Mouse (Mus musculus) midbrain, embryonic 11.5 days (tissue): ENCODE measurements around the gene Gm45785. TPM values are rescaled to one million over a fixed set of nuclear protein-coding genes. Genes with fewer than 3 reads are reported as not detected.
A peak's percentile ranks its signal among the peaks of the same experiment; 100 is the strongest.

Experiments used
- ATAC-seq: fragments of 200-750 bp; cut with Nextera tagmentation; 2 replicates; pipeline ENCODE4 v1.8.0; 2017; ENCODE audit warnings: moderate TSS enrichment, moderate library complexity; ENCODE audit not compliant: low FRiP score
- DNase-seq: peaks from one replicate; pipeline ENCODE4 v3.0.0; 2015; ENCODE audit warnings: low spot score; ENCODE audit errors: missing footprints
- H3K27ac ChIP-seq: fragments of 300-500 bp; sonication (generic); 2 replicates; pipeline ENCODE4 v1.5.1; 2014; ENCODE audit warnings: low read depth, low read length
- H3K27me3 ChIP-seq: fragments of 300-500 bp; sonication (generic); 2 replicates; pipeline ENCODE4 v1.6.1; 2014; ENCODE audit warnings: mild to moderate bottlenecking, low read length, moderate library complexity, mixed read lengths; ENCODE audit not compliant: control insufficient read depth, insufficient read depth
- H3K36me3 ChIP-seq: fragments of 300-500 bp; sonication (generic); 2 replicates; pipeline ENCODE4 v1.6.1; 2014; ENCODE audit warnings: mild to moderate bottlenecking, low read length, moderate library complexity, mixed read lengths; ENCODE audit not compliant: control insufficient read depth, insufficient read depth
- H3K4me1 ChIP-seq: fragments of 300-500 bp; sonication (generic); 2 replicates; pipeline ENCODE4 v1.6.1; 2014; ENCODE audit warnings: low read length; ENCODE audit not compliant: control insufficient read depth, insufficient read depth
- H3K4me2 ChIP-seq: fragments of 300-500 bp; sonication (generic); 2 replicates; pipeline ENCODE4 v1.6.1; 2014; ENCODE audit warnings: mild to moderate bottlenecking, moderate library complexity
- H3K4me3 ChIP-seq: fragments of 300-500 bp; sonication (generic); 2 replicates; pipeline ENCODE4 v1.5.1; 2014; ENCODE audit warnings: low read depth, low read length
- H3K9ac ChIP-seq: fragments of 300-500 bp; sonication (generic); 2 replicates; pipeline ENCODE4 v1.6.1; 2014; ENCODE audit warnings: low read length
- H3K9me3 ChIP-seq: fragments of 300-500 bp; sonication (generic); 2 replicates; pipeline ENCODE4 v1.6.1; 2016; ENCODE audit warnings: low read length; ENCODE audit not compliant: control insufficient read depth
- whole genome bisulfite sequencing: fragments of 180-500 bp; shearing (Covaris S2); extraction: QIAGEN DNeasy Blood & Tissue Kit; methylation state at CpG from one replicate; pipeline ENCODE4 v1.1.7; 2014; 5-methylcytosine and 5-hydroxymethylcytosine counted together
- polyA plus RNA-seq: library from polyadenylated mRNA; unstranded; fragments of >200 nt; fragmentation: Nextera tagmentation; extraction: Ambion mirVana; gene quantifications from 2 replicates; pipeline ENCODE4 v1.2.1, GENCODE M21; 2014

The Gm45785 gene
- polyA plus RNA-seq, 1 experiment from 2014 or later = not detected

DNA sequence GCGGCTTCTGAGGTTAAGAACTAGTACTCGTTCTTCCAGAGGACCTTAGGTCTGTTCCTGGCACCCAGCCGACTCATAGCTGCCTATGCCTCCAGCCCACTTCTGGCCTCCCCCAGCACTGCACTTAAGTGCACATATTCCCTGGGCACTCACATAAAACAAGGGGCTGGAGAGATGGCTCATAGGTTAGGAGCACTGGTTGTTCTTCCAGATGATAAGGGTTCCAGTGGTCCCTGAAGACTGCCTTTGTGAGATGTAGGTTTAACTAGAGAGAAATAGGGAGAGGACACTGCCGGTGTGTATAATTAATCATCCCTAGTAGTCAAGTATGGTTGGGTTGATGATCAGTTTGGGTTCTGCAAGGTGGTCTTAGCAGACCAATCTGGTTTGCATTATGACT is 33.4 kb downstream of the Gm45785 start:
- 93% methylated on average over 4 of the region's 4 CpGs for WGBS
- ATAC-seq (no peak), DNase-seq (peak; percentile 77)
- Histone ChIP-seq H3K4me2 (no peak overlapping the region), H3K9me3 (no peaks in the 10 kb centered on the region), H3K36me3 (no peaks in the 10 kb centered on the region), H3K4me3 (no peak overlapping the region), H3K4me1 (no peaks in the 10 kb centered on the region), H3K9ac (no peak overlapping the region), H3K27me3 (no peaks in the 10 kb centered on the region), H3K27ac (no peak overlapping the region)

DNA sequence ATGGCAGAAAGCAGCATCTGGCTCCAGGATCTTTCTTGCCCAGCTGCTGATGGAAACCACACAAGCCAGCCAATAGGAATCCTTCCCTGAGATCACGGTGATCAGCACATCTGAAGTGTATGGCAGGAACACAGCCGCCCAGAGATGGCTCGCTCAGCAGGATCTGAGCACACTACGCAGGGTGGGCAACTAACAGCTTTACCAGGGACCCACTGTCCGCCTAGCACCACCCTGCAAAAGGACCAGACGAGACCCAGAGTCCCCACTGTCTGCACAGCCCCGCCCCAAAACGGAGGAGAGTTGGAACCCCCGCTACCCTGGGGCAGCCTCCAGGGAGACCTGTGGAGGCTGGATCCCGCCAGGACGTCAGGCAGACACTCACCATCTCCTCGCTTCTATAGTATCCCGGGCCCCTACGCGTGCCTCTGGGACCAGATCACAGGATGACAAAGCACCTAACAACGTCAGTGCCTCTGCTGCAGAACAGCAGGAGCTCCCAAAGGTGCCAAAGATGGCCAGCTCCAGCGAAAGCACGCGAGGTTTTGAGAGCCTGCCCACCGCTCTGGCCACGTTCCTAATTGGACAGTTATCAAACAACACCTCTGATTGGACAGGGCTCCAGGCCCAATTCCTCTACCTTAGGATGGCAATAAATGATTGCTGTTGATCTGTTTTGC is 34.3 kb downstream of the Gm45785 start, which contains the start of gene Zfp941:
Zfp941 (minus strand) TSS at position 526 of the 677 bp plus-strand sequence.
- Histone ChIP-seq H3K27ac (no peak within 1 kb of the TSS), H3K4me2 (peak within 1 kb of the TSS; percentile 59), H3K4me3 (peak within 1 kb of the TSS; percentile 49), H3K4me1 (no peaks in the 10 kb centered on the region), H3K9ac (peak within 1 kb of the TSS; percentile 71), H3K9me3 (no peaks in the 10 kb centered on the region), H3K27me3 (no peaks in the 10 kb centered on the region), H3K36me3 (no peaks in the 10 kb centered on the region)
- DNase-seq (peak; percentile 96), ATAC-seq (peak; percentile 89)
- 2% methylated on average over 21 of the region's 21 CpGs for WGBS

DNA sequence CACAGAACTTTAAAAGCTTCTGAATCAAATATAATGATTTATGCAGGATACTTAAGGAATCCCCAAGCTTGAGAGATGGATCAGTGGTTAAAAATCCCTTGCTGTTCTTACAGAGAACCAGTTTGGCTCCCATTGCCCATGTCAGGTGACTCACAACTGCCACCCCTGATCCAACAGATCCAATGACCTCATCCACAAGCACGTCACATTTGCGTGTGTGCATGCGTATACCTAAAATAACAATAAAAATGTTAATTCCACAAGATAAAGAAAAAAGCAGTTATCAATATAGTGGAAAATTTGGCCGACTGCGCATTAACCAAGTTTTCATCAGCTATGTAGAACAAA is 34.9 kb downstream of the Gm45785 start:
- Histone ChIP-seq H3K9me3 (no peaks in the 10 kb centered on the region), H3K36me3 (no peaks in the 10 kb centered on the region), H3K27me3 (no peaks in the 10 kb centered on the region), H3K4me1 (no peaks in the 10 kb centered on the region), H3K9ac (peak overlapping the region; percentile 71), H3K27ac (no peak overlapping the region), H3K4me2 (peak overlapping the region; percentile 59), H3K4me3 (peak overlapping the region; percentile 49)
- ATAC-seq = peak; percentile 41; the same call in 1 of the 2 replicates
- 48% methylated on average over 5 of the region's 5 CpGs for WGBS
- DNase-seq = no peak

- 68% methylated on average over 4 of the region's 4 CpGs for WGBS
- no peak for ATAC-seq
- no peaks in the 10 kb centered on the region for H3K4me1 ChIP-seq
- no peak overlapping the region for H3K27ac ChIP-seq
- H3K27me3 ChIP-seq = no peaks in the 10 kb centered on the region
- no peaks in the 10 kb centered on the region for H3K36me3 ChIP-seq
- no peaks in the 10 kb centered on the region for H3K9me3 ChIP-seq
- no peak for DNase-seq
- H3K4me2 ChIP-seq = no peak overlapping the region
- no peak overlapping the region for H3K4me3 ChIP-seq
- no peak overlapping the region for H3K9ac ChIP-seq
Measured at GRCm38 (mm10) chr7:140820173-140820572, 36.0 kb downstream of the Gm45785 start.

- ATAC-seq = no peak
- DNase-seq = no peak
- H3K27ac ChIP-seq = no peak overlapping the region
- H3K4me1 ChIP-seq = no peaks in the 10 kb centered on the region
- H3K36me3 ChIP-seq = peaks cover 2% of the 10 kb centered on the region; the same call in 1 of the 2 replicates
- H3K4me3 ChIP-seq = no peak overlapping the region
- WGBS = 91% methylated on average over 12 of the region's 12 CpGs
- no peaks in the 10 kb centered on the region for H3K27me3 ChIP-seq
- H3K9me3 ChIP-seq = no peaks in the 10 kb centered on the region
- no peak overlapping the region for H3K4me2 ChIP-seq
- H3K9ac ChIP-seq = no peak overlapping the region
Measured at GRCm38 (mm10) chr7:140812850-140813249, 43.3 kb downstream of the Gm45785 start.

GRCm38 (mm10) chr7:140811714-140812113 is 44.4 kb downstream of the Gm45785 start:
- no peak overlapping the region for H3K4me3 ChIP-seq
- no peaks in the 10 kb centered on the region for H3K9me3 ChIP-seq
- H3K36me3 ChIP-seq = peaks cover 2% of the 10 kb centered on the region; the same call in 1 of the 2 replicates
- ATAC-seq = no peak
- 76% methylated on average over 13 of the region's 13 CpGs for WGBS
- no peak overlapping the region for H3K27ac ChIP-seq
- no peak overlapping the region for H3K9ac ChIP-seq
- H3K27me3 ChIP-seq = no peaks in the 10 kb centered on the region
- no peak overlapping the region for H3K4me2 ChIP-seq
- peak; percentile 64 for DNase-seq
- H3K4me1 ChIP-seq = no peaks in the 10 kb centered on the region

- ATAC-seq (no peak), DNase-seq (peak; percentile 37)
- H3K27me3 ChIP-seq = no peaks in the 10 kb centered on the region
- H3K27ac ChIP-seq = no peak overlapping the region
- H3K9me3 ChIP-seq = no peaks in the 10 kb centered on the region
- no peak overlapping the region for H3K4me2 ChIP-seq
- WGBS = 92% methylated on average over 6 of the region's 6 CpGs
- H3K4me1 ChIP-seq = no peaks in the 10 kb centered on the region
- H3K36me3 ChIP-seq = peaks cover 2% of the 10 kb centered on the region; the same call in 1 of the 2 replicates
- H3K4me3 ChIP-seq = no peak overlapping the region
- H3K9ac ChIP-seq = no peak overlapping the region
Measured at GRCm38 (mm10) chr7:140810496-140810895, 45.6 kb downstream of the Gm45785 start.

DNA sequence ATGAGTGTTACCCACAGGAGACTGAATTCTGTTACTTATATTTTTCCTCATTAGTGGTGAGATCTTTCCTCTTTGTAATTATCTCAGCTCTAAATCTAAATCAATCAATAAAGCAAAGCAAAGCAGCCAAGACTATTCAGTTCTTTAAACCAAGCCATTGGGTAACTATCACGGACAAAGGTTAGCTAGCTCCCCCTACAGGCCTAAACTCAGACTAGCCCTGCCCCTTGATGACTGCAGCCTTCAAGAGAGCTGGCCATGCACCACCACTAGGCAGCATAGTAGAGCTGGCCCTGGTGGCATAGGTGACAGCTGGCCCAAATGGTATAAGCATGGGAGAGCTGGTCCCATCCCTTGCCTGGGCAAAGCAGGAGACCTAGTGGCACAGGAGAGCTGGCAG is 50.4 kb downstream of the Gm45785 start:
- Histone ChIP-seq H3K27me3 (no peaks in the 10 kb centered on the region), H3K27ac (no peak overlapping the region), H3K4me3 (no peak overlapping the region), H3K9me3 (no peaks in the 10 kb centered on the region), H3K36me3 (no peaks in the 10 kb centered on the region), H3K9ac (no peak overlapping the region), H3K4me1 (no peaks in the 10 kb centered on the region), H3K4me2 (no peak overlapping the region)
- ATAC-seq (0 out of 2 replicates have a peak, but pooled peaks have one; percentile 24), DNase-seq (peak; percentile 83)
- 9% methylated on average over 1 of the region's 1 CpGs for WGBS

GRCm38 (mm10) chr7:140802629-140803028 is 53.5 kb downstream of the Gm45785 start:
- H3K27ac ChIP-seq = no peak overlapping the region
- H3K27me3 ChIP-seq = no peaks in the 10 kb centered on the region
- H3K36me3 ChIP-seq = no peaks in the 10 kb centered on the region
- H3K4me3 ChIP-seq = no peak overlapping the region
- H3K9ac ChIP-seq = no peak overlapping the region
- no peaks in the 10 kb centered on the region for H3K4me1 ChIP-seq
- ATAC-seq (no peak), DNase-seq (peak; percentile 39)
- H3K9me3 ChIP-seq = no peaks in the 10 kb centered on the region
- H3K4me2 ChIP-seq = no peak overlapping the region
- 81% methylated on average over 6 of the region's 6 CpGs for WGBS
